Mouse (Mus musculus) heart, adult 18-20 months (tissue): ENCODE measurements around the gene Fermt2. TPM values are rescaled to one million over a fixed set of nuclear protein-coding genes. Genes with fewer than 3 reads are reported as not detected.

Source experiments
- DNase-seq, 2 experiments: peaks; one replicate each; pipeline ENCODE4 v3.0.0; 2021 to 2022; ENCODE audit warnings: mixed read lengths in 1 of 2
- total RNA-seq, 2 experiments: library from RNA; stranded (reverse); gene quantifications; 2 replicates each; pipeline ENCODE4 v1.2.3; 2021

The Fermt2 gene
- total RNA-seq, 2 experiments from 2014 or later, result 215 to 269 TPM

DNA sequence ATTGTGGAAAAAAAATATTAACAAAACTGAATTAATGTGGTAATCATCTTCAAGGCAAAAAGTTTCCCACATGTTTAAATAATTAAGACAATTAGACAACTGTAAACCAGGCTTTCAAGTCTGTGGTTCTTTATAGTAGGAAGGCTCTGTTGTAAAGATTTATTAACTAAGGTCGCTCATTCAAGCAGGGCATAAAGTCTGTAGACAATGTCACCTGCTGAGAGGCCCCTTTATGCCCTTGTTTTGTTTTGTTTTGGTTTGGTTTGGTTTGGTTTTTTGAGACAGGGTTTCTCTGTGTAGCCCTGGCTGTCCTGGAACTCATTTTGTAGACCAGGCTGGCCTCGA, 91.0 kb downstream of the Fermt2 start:
- no peak for DNase-seq

DNA sequence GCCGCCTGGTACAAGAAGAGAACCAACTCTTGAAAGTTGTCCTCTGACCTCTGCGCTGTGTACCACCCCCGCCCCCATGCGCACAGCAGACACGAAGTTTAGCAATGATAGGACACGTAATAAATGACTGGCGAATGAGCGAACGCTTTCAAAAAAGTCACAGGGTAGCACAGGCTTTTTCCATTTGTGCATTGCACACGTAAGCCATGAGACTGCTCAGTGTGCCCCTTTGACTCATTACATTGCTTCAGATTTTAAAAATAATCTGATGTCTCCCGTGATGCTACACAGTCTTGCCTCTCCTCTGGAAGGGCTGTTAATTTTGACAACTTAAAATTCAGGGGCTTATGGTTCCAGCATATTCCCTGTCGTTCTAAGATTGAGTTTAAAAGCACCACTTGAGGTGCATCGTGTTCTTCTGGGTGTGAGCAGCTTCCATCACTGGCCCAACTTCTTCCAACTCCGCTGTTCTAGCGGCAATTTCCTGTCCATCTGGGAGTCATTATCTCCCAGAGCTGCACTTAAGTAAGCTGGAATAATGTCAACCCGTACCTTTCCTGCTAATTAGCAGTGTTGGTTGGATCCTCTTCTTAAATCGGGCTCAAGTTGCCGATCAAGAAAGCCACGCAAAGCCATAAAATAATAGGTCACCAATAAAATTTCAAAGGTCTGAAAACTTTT, 91.5 kb downstream of the Fermt2 start:
- no peak for DNase-seq

DNA sequence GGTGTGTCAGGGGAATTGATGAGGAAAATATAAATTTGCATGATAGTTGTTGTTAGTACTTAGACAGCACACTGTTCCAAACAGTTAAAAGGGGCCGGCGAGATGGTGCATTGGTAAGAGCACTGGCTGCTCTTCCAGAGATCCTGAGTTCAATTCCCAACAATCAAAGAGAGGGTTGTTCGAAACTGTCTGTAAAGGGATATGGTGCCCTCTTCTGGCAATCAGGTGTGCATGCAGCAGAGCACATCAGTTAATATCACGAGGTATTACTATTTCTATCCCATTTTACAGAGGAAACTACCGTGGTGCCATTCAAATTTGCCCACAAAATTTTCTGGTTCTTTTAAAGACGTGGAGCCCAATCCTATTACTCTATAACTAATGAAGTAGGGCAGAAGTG, 95.7 kb downstream of the Fermt2 start:
- DNase-seq, result no peak

DNA sequence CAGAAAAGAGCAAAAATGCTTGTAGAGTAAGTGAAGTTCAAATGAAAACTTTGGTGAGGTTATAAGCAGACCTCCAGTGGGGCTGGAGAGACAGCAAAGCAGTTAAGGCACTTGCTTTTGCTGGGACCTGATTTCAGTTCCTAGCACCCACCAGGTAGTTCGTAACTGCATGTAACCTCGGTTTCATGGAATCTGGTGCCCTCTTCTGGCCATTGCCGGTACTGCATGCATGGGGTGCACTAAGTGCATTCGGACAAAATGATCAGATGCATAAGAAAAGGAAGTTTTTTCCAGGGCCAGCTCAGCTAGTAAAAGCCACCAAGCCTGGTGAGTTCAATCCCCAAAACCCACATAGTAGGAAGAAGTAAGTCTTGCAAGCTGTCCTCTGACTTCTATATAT, 97.9 kb downstream of the Fermt2 start:
- DNase-seq, result no peak

DNA sequence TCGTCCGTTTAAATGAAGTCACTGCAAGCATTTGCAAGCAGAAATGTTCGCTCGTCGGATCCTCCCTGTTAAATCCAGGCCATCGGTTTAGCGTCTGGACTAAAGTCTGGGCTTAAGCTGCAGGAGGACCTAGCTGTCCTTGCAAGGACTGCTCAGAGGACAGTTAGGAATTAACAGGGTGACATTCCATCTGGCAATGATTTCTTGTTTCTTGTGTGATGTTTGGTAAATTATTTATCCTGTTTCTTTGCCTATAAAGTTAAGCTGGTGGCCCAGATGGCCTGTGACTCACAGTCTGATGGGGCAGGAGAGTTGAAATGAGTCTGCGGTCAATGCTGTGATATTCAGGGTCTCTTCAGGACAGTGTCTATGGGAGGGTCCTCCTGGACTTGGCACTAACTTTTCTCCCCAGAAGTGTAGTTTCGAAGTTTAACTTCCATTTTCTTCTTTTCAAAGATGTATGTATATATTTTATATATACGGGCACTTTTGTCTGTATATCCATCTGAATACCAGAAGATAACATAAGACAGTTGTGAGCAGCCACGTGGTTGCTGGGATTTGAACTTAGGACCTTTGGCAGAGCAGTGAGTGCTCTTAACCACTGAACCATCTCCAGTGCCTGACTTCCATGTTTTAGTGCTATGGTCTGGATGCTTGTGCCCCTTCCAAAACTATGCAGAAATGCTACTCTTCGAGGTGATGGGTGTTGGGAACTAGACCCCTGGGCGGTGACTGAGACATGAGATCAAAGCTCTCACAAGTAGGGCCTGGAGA, 99.7 kb downstream of the Fermt2 start:
- DNase-seq, result no peak

DNA sequence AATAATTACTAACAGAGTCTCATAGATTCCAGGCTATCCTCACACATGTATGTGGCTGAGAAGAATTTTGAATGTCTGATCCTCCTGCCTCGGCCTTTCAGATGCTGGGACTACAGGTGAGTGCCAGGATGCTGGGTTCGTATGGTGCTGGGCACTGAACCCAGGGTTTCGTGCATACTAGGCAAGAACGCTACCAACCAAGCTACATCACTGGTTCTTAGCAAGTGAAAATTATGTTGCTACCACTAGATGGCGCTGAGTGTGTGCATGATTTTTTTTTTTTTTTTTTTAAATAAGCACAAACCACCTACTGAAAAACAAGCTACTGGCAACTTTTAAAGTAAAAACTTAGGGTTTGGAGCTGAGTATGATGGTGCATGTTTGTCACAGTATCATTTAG, 106.7 kb downstream of the Fermt2 start:
- DNase-seq, result peak; percentile 40 to 65

DNA sequence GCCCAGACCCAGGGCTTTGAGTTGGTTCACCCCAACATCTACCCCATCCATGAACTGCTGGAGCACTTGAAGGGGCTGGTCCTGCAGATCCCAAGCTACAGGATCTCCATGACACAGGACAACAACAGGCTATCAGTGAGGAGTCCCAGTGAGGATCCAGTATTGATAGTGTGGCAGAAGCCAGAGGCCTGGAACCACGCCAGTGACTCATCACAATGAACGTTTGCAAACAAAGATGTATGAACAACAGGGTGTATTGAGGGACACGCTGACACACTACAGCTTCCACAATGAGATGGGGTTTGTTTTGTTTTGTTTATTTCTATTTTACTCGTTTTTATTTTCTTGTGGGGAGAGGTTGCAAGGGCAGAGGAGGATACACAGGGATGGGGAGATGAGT, 107.5 kb downstream of the Fermt2 start:
- DNase-seq, result no peak

DNA sequence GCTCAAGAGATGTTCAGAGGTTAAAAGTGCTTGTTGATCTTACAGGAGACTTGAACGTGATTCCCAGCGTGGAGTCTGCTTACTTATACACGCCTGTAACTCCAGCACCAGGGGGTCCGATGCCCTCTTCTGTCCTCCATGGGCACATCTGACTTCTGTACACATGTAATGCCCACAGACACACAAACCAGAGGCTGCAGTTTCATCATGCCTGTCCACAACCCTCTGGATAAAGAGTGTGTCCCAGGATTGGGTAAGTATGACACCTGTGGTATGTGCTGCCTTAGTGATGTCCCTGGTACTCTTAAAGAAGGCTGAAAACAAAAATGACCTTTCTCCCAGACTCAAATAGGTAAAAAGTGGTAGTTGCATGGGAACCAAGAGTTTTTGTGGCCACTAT, 110.6 kb downstream of the Fermt2 start:
- no peak for DNase-seq

DNA sequence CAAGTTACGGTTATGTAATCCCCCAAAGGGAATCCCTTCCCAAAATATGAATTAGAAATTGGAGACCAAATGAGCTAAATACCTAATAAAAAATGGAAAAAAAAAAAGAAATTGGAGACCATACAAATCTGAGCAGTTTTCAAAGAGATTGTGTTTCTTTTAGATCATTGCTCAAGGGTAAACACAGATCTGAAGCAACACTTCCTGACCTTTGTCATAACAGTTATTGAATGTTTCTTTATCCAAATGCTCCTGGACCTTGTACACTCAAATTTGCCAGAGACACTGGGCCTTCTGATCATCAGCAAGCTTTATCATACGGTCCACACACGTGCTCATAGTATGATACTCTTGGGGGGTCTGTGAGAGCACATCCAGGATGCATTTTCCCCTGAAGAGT, 111.4 kb downstream of the Fermt2 start:
- DNase-seq, result no peak

DNA sequence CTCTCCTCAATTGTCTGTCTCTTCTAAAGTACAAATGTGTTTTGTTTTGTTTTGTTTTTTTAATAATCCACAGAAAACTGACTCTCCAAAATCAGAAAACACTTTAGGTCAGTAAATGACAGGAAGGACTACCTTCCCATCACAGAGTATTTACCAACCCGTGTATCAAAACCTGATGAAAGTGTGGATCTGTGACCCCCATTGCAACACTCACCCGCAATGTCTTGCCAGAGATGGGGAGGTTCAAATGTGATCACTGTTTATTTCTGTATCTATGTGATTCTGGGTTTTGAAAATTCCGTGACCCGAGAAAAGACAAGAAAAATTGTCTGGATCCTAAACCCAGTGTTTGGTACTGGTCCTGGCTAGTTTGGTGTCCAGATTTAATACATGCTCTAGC, 113.7 kb downstream of the Fermt2 start:
- DNase-seq, result no peak

Other genes with a start within 250 kb of the Fermt2 start
- gene Ero1l, start 211.3 kb downstream of the Fermt2 start, total RNA-seq, result 10 to 100 TPM; 19.9 to 24.9 TPM
- gene Psmc6, start 200.3 kb downstream of the Fermt2 start, total RNA-seq, result 10 to 100 TPM; 97.5 to 98.3 TPM
- gene Styx, start 179.0 kb downstream of the Fermt2 start, total RNA-seq, result 10 to 100 TPM; 28.0 to 30.0 TPM
- 10 to 100 TPM; 13.4 to 15.2 TPM for gene Gnpnat1, start 125.2 kb downstream of the Fermt2 start, total RNA-seq
- 10 to 100 TPM in 1 of 2 experiments, 1 to 10 TPM in 1; 7.2 to 11.0 TPM for gene Ddhd1, start 128.0 kb upstream of the Fermt2 start, total RNA-seq